Mouse (Mus musculus) C2C12 (cell line): Measurements from ENCODE around the gene Atp8b2.

ENCODE experiments used
- CEBPB ChIP-seq: IDR thresholded peaks from one replicate; pipeline ENCODE4 v1.6.1; 2011; ENCODE audit warnings: low read depth, mild to moderate bottlenecking, control low read depth, moderate library complexity
- CTCF ChIP-seq: IDR thresholded peaks from one replicate; pipeline ENCODE4 v1.5.1; 2011; ENCODE audit not compliant: control insufficient read depth, insufficient read depth, insufficient read length
- FOSL1 ChIP-seq: IDR thresholded peaks from one replicate; pipeline ENCODE4 v1.8.0; 2011; ENCODE audit warnings: mild to moderate bottlenecking, low read length; ENCODE audit not compliant: poor library complexity, insufficient read depth, severe bottlenecking
- MAX ChIP-seq: IDR thresholded peaks from one replicate; pipeline ENCODE4 v1.6.1; 2011; ENCODE audit warnings: mild to moderate bottlenecking, control low read depth
- MYOD1 ChIP-seq: IDR thresholded peaks from one replicate; pipeline ENCODE4 v1.6.1; 2011; ENCODE audit warnings: low read depth; ENCODE audit not compliant: control insufficient read depth, insufficient read length
- MYOG ChIP-seq: IDR thresholded peaks from one replicate; pipeline ENCODE4 v1.6.1; 2011; ENCODE audit not compliant: control insufficient read depth, insufficient read length; ENCODE audit errors: extremely low read depth
- USF1 ChIP-seq: IDR thresholded peaks from one replicate; pipeline ENCODE4 v1.6.1; 2011; ENCODE audit warnings: low read depth, mild to moderate bottlenecking, control low read depth, moderate library complexity

DNA sequence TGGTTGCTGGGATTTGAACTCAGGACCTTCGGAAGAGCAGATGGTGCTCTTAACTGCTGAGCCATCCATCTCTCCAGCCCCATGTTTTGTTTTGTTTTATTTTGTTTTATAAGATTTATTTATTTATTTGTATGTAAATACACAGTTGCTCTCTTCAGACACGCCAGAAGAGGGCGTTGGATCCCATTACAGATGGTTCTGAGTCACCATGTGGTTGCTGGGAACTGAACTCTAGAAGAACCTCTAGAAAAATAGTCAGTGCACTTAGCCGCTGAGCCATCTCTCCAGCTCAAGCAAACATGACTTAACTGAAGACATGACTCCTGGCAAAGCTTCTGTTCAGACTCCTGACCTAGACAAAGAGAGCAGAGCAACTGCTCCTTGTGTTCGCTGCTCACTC lies 19.1 kb upstream of the Atp8b2 start:
- TF ChIP-seq CTCF (no peak), CEBPB (no peak), MAX (no peak), MYOG (no peak), MYOD1 (no peak), USF1 (no peak), FOSL1 (no peak)
